Mouse (Mus musculus): Measurements from ENCODE around the gene Arfip1. TPM values are rescaled to one million over a fixed set of nuclear protein-coding genes. Genes with fewer than 3 reads are reported as not detected.
A peak's percentile ranks its signal among the peaks of the same experiment; 100 is the strongest.

Arfip1 gene
- polyA plus RNA-seq, 1 experiment from 2014 or later, result 44.7 TPM

DNA sequence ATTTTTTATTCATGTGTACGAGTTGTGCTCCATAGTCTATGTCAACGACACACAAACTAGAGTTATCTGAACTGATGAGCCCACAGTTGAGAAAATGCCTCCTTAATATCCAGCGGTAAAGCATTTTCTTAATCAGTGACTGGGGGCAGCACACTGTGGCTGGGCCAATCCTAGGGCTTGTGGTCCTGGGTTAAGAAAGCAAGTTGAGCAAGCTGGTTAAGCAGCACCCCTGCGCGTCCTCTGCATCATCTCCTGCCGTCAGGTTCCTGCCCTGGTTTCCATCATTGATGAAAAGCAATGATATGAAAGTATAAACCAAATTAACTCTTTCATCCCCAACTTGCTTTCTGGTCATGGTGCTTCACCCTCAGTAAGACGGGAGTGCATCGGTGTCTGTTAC is 89.8 kb downstream of the Arfip1 start:
- DNase-seq (ENCODE audit: low spot score) (no peak), ATAC-seq (replicated peaks; ENCODE audit: low FRiP score, low TSS enrichment, low read depth) (no peak)
- H3K27ac ChIP-seq (ENCODE audit: low read depth), result no peak overlapping the region
- no peak overlapping the region for H3K4me2 ChIP-seq (ENCODE audit: low read length)
- no peaks in the 10 kb centered on the region for H3K9me3 ChIP-seq (ENCODE audit: control insufficient read depth, low read length)
- H3K4me3 ChIP-seq (ENCODE audit: low read depth, low read length), result no peak overlapping the region
- H3K9ac ChIP-seq (ENCODE audit: low read length), result no peak overlapping the region
- no peaks in the 10 kb centered on the region; the same call in 1 of the 2 replicates for H3K4me1 ChIP-seq (replicated peaks; ENCODE audit: control insufficient read depth, insufficient read depth, low read length)
- H3K36me3 ChIP-seq (ENCODE audit: control insufficient read depth, insufficient read depth, low read length), result 0 out of 2 replicates have a peak, but pooled peaks cover 2% of the 10 kb centered on the region
- H3K27me3 ChIP-seq (replicated peaks; ENCODE audit: control insufficient read depth, insufficient read depth, low read length), result no peaks in the 10 kb centered on the region
- 75% methylated on average over 8 of the region's 8 CpGs for WGBS

DNA sequence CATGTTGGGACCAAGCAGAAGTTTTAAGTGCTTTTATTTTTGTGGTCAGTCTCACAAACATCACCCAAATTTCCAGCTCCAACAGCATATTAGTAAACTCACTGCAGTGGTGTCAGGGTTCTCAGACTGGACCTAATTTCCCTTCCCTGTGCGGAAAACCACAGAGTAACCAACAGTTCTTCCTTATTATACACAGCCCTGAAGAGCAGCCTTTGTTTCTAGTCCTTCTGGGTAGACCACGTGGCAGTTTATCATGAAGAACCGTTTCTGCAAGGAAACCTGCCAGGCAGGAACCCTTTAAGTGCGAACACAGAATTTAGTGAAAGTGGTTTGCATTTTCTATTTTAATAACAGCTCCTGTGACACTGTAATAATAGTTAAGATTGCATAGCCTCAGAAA is 90.3 kb downstream of the Arfip1 start:
- Histone ChIP-seq H3K4me2 (ENCODE audit: low read length) (no peak overlapping the region), H3K4me1 (replicated peaks; ENCODE audit: control insufficient read depth, insufficient read depth, low read length) (no peaks in the 10 kb centered on the region; the same call in 1 of the 2 replicates), H3K27ac (ENCODE audit: low read depth) (no peak overlapping the region), H3K4me3 (ENCODE audit: low read depth, low read length) (no peak overlapping the region), H3K9me3 (ENCODE audit: control insufficient read depth, low read length) (no peaks in the 10 kb centered on the region), H3K36me3 (ENCODE audit: control insufficient read depth, insufficient read depth, low read length) (no peaks in the 10 kb centered on the region), H3K9ac (ENCODE audit: low read length) (no peak overlapping the region), H3K27me3 (replicated peaks; ENCODE audit: control insufficient read depth, insufficient read depth, low read length) (no peaks in the 10 kb centered on the region)
- ATAC-seq (replicated peaks; ENCODE audit: low FRiP score, low TSS enrichment, low read depth) (no peak), DNase-seq (ENCODE audit: low spot score) (no peak)
- 71% methylated on average over 4 of the region's 4 CpGs for WGBS

DNA sequence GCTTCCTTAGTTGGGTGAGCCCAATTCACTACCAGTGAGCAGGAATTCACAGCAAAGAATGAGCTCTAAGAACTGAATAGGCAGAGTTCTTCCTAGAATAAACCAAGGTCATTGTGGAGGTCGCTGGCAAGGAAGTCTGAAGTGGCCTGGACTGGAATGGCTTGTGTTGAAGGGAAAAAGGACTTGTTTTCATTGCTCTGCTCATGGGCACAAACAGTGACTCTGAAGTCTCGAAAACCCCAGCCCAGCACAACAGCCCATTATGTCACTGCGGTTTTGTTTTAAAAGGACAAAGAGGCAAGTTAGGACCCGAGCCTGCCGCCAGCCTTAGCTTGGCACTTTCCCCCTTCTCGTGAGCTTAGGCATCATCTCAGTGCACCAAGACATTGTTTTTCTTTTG is 93.7 kb downstream of the Arfip1 start:
- no peak overlapping the region for H3K27ac ChIP-seq (ENCODE audit: low read depth)
- WGBS, result 69% methylated on average over 6 of the region's 6 CpGs
- no peaks in the 10 kb centered on the region for H3K36me3 ChIP-seq (ENCODE audit: control insufficient read depth, insufficient read depth, low read length)
- H3K9me3 ChIP-seq (ENCODE audit: control insufficient read depth, low read length), result no peaks in the 10 kb centered on the region
- no peaks in the 10 kb centered on the region for H3K27me3 ChIP-seq (replicated peaks; ENCODE audit: control insufficient read depth, insufficient read depth, low read length)
- DNase-seq (ENCODE audit: low spot score) (no peak), ATAC-seq (replicated peaks; ENCODE audit: low FRiP score, low TSS enrichment, low read depth) (no peak)
- no peak overlapping the region for H3K4me2 ChIP-seq (ENCODE audit: low read length)
- no peak overlapping the region for H3K4me3 ChIP-seq (ENCODE audit: low read depth, low read length)
- no peak overlapping the region for H3K9ac ChIP-seq (ENCODE audit: low read length)
- no peaks in the 10 kb centered on the region for H3K4me1 ChIP-seq (replicated peaks; ENCODE audit: control insufficient read depth, insufficient read depth, low read length)

DNA sequence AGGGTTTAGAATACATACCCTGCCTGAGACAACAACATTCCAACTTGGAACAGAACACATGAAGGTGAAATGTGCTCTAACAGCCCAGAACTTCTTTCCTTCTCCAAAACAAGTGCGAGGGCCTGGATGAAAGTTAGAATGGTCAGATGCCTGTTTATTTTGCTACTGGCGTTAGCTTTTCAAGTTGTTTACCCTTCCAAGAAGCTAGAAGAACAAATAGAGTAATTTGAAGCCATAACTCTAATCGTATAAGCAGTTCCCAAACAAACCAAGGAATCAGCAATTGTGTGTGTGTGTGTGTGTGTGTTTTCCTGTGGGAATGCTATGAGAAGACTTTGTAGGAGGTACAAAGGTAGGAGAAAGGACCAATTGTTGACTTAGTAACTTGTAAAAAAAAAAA is 97.5 kb downstream of the Arfip1 start:
- no peak overlapping the region for H3K27ac ChIP-seq (ENCODE audit: low read depth)

DNA sequence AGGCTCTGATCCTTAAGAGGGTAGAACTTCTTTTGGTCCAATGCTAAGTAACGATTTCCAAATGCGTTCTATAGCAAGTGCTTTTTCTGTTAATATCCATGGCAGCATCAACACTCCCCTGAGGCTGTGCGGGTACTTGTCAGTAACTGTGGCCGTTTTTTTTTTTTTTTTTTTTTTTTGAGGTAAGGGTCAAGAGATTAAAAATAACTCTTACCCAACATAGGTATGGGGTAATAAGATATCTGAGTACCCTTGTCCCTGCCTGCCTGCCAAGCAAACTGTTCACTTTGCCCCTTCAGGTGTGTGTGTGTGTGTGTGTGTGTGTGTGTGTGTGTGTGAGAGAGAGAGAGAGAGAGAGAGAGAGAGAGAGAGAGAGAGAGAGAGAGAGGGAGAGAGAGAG is 98.1 kb downstream of the Arfip1 start:
- Histone ChIP-seq H3K4me3 (ENCODE audit: low read depth, low read length) (no peak overlapping the region), H3K9me3 (ENCODE audit: control insufficient read depth, low read length) (no peaks in the 10 kb centered on the region), H3K4me1 (replicated peaks; ENCODE audit: control insufficient read depth, insufficient read depth, low read length) (no peaks in the 10 kb centered on the region; the same call in 1 of the 2 replicates), H3K27me3 (replicated peaks; ENCODE audit: control insufficient read depth, insufficient read depth, low read length) (no peaks in the 10 kb centered on the region), H3K27ac (ENCODE audit: low read depth) (no peak overlapping the region), H3K36me3 (ENCODE audit: control insufficient read depth, insufficient read depth, low read length) (no peaks in the 10 kb centered on the region), H3K4me2 (ENCODE audit: low read length) (no peak overlapping the region), H3K9ac (ENCODE audit: low read length) (no peak overlapping the region)
- no peak for ATAC-seq (replicated peaks; ENCODE audit: low FRiP score, low TSS enrichment, low read depth)
- no peak for DNase-seq (ENCODE audit: low spot score)
- 76% methylated on average over 4 of the region's 4 CpGs for WGBS

More for the DNA sequence above, 97.5 kb downstream of the Arfip1 start:
- Histone ChIP-seq H3K9me3 (ENCODE audit: control insufficient read depth, low read length) (no peaks in the 10 kb centered on the region), H3K4me3 (ENCODE audit: low read depth, low read length) (no peak overlapping the region), H3K4me2 (ENCODE audit: low read length) (no peak overlapping the region), H3K9ac (ENCODE audit: low read length) (no peak overlapping the region), H3K4me1 (replicated peaks; ENCODE audit: control insufficient read depth, insufficient read depth, low read length) (no peaks in the 10 kb centered on the region), H3K36me3 (ENCODE audit: control insufficient read depth, insufficient read depth, low read length) (no peaks in the 10 kb centered on the region), H3K27me3 (replicated peaks; ENCODE audit: control insufficient read depth, insufficient read depth, low read length) (no peaks in the 10 kb centered on the region)
- no peak for DNase-seq (ENCODE audit: low spot score)
- 53% methylated on average over 3 of the region's 3 CpGs for WGBS
- no peak for ATAC-seq (replicated peaks; ENCODE audit: low FRiP score, low TSS enrichment, low read depth)

DNA sequence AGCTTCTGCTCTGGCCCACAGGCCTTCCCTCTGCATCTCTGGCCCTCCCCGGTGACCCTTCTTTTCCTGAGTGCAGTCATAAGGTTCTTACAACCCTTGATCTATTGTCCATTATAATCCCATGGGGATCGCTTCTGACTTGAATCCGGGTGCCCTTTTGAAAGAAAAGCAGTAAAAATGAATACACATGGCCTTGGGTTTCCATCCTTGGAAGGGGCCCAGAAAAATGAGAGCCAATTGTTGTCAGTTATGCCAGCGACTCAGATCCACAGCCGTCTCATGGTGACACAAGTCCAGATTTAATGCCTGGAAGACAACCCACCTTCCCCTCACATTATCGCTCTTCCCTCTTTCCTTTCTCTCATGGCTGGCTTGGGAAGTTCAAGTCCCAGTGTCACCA is 100.3 kb downstream of the Arfip1 start:
- WGBS, result 81% methylated on average over 6 of the region's 6 CpGs
- no peak for ATAC-seq (replicated peaks; ENCODE audit: low FRiP score, low TSS enrichment, low read depth)

DNA sequence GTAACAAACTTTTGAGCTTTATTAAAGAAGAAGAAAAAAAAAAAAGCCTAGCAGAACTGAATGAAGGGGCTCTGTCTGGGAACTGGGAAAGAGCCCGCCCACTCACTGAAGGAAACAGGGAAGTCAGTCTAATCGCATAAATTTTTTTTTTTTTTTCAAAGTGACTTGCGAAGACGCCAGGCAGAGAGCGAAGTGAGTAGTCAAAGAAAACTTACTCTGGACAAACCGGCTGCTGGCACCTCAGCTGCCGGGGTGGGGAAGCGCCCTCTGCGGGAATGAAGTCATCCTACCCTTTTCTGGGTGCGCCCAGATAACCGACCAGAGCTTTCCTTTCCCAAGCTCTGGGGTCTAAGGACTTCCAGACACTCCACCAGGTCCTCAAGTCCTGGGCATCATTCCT is 101.3 kb downstream of the Arfip1 start:
- Histone ChIP-seq H3K9ac (ENCODE audit: low read length) (no peak overlapping the region), H3K36me3 (ENCODE audit: control insufficient read depth, insufficient read depth, low read length) (no peaks in the 10 kb centered on the region), H3K9me3 (ENCODE audit: control insufficient read depth, low read length) (no peaks in the 10 kb centered on the region), H3K27ac (ENCODE audit: low read depth) (0 out of 2 replicates have a peak overlapping the region, but pooled peaks have one; percentile 30), H3K4me2 (ENCODE audit: low read length) (peak overlapping the region; percentile 97), H3K4me3 (ENCODE audit: low read depth, low read length) (peak overlapping the region; percentile 49), H3K27me3 (replicated peaks; ENCODE audit: control insufficient read depth, insufficient read depth, low read length) (peaks cover 18% of the 10 kb centered on the region), H3K4me1 (replicated peaks; ENCODE audit: control insufficient read depth, insufficient read depth, low read length) (peaks cover 6% of the 10 kb centered on the region; the same call in 1 of the 2 replicates)
- WGBS, result 5% methylated on average over 11 of the region's 11 CpGs
- no peak; the same call in 1 of the 2 replicates for ATAC-seq (replicated peaks; ENCODE audit: low FRiP score, low TSS enrichment, low read depth)
- DNase-seq (ENCODE audit: low spot score), result peak; percentile 71

More for the DNA sequence above, 100.3 kb downstream of the Arfip1 start:
- Histone ChIP-seq H3K9me3 (ENCODE audit: control insufficient read depth, low read length) (no peaks in the 10 kb centered on the region), H3K4me2 (ENCODE audit: low read length) (no peak overlapping the region), H3K27ac (ENCODE audit: low read depth) (no peak overlapping the region), H3K4me3 (ENCODE audit: low read depth, low read length) (no peak overlapping the region), H3K27me3 (replicated peaks; ENCODE audit: control insufficient read depth, insufficient read depth, low read length) (peaks cover 18% of the 10 kb centered on the region), H3K9ac (ENCODE audit: low read length) (no peak overlapping the region), H3K4me1 (replicated peaks; ENCODE audit: control insufficient read depth, insufficient read depth, low read length) (peaks cover 6% of the 10 kb centered on the region; the same call in 1 of the 2 replicates), H3K36me3 (ENCODE audit: control insufficient read depth, insufficient read depth, low read length) (no peaks in the 10 kb centered on the region)
- no peak for DNase-seq (ENCODE audit: low spot score)

DNA sequence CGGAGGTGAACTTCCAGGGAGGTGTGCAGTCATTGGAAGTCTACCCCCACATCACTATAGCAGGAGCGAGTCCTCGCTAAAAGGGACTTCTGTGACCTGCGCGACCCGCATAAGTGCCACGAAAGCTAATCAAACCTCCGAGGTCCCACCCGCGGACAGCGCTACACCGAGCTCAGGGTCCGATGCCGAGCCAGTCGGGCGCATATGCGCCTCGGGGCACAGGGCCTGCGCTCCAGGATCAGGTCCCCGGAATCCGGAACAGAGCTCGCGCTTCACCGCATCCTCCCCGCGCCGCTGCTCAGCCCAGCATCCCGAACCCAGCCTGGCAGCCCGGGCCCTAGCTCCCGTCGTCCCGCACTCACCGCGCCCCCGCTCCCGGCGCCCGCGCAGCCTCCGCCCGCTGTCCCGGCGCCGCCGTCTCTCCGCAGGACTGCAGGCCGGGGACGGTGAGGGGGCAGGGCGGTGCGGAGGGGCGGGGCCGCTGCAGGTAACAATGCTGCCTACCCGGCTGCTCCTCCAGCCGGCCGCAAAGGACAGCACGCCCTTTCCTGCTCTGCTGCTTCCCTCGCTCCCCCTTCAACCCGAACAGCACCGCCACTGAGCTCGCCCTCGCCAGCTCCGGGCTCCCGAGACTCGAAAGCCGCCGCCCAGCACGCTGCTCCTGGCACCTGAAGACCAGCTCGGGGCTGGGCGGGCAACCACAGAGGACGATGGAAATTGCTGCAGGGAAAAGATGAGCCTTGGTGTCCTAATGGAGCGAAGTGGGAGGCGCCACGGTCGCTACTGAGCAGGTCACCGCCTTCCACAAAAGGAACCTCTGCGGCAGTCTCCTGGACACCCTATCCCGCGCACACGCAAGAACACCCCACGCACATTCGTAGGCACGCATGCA is 102.2 kb downstream of the Arfip1 start, which contains the start of gene Fhdc1:
Gene Fhdc1, minus strand, starts transcription at position 424 of the 892 bp plus-strand sequence.
- peak within 1 kb of the TSS; percentile 97 for H3K4me2 ChIP-seq (ENCODE audit: low read length)
- 0 out of 2 replicates have a peak within 1 kb of the TSS, but pooled peaks have one; percentile 30 for H3K27ac ChIP-seq (ENCODE audit: low read depth)
- DNase-seq (ENCODE audit: low spot score) (peak; percentile 81), ATAC-seq (replicated peaks; ENCODE audit: low FRiP score, low TSS enrichment, low read depth) (peak; percentile 81)
- H3K27me3 ChIP-seq (replicated peaks; ENCODE audit: control insufficient read depth, insufficient read depth, low read length), result peaks cover 18% of the 10 kb centered on the region
- peak within 1 kb of the TSS; percentile 61 for H3K9ac ChIP-seq (ENCODE audit: low read length)
- WGBS, result under 1% methylated on average over 78 of the region's 82 CpGs
- peak within 1 kb of the TSS; percentile 49 for H3K4me3 ChIP-seq (ENCODE audit: low read depth, low read length)
- H3K9me3 ChIP-seq (ENCODE audit: control insufficient read depth, low read length), result no peaks in the 10 kb centered on the region
- peaks cover 6% of the 10 kb centered on the region; the same call in 1 of the 2 replicates for H3K4me1 ChIP-seq (replicated peaks; ENCODE audit: control insufficient read depth, insufficient read depth, low read length)
- H3K36me3 ChIP-seq (ENCODE audit: control insufficient read depth, insufficient read depth, low read length), result no peaks in the 10 kb centered on the region

Measured in intestine, embryonic 14.5 days (tissue).